Mouse (Mus musculus) ES-Bruce4 (cell line): ENCODE measurements around the gene Nrg4. TPM values are rescaled to one million over a fixed set of nuclear protein-coding genes. Genes with fewer than 3 reads are reported as not detected.
"Not testable (repeated sequence)": the region's sequence is repeated elsewhere in the genome, so short reads cannot be mapped to it uniquely, and the experiment has no call there.

Source experiments
- H3K27ac ChIP-seq: 2 replicates; pipeline ENCODE4 v1.5.1; 2012; ENCODE audit warnings: low read length, inconsistent platforms; ENCODE audit not compliant: insufficient read depth
- H3K27me3 ChIP-seq: 2 replicates; pipeline ENCODE4 v1.6.1; 2012; ENCODE audit warnings: mild to moderate bottlenecking, low read length, inconsistent platforms; ENCODE audit not compliant: control insufficient read depth, poor library complexity, insufficient read depth, severe bottlenecking
- H3K36me3 ChIP-seq: 2 replicates; pipeline ENCODE4 v1.6.1; 2012; ENCODE audit warnings: inconsistent platforms, mild to moderate bottlenecking, low read length, moderate library complexity; ENCODE audit not compliant: control insufficient read depth, poor library complexity, insufficient read depth, severe bottlenecking
- H3K4me1 ChIP-seq: one replicate; pipeline ENCODE4 v1.8.1; 2011; ENCODE audit warnings: low read length; ENCODE audit not compliant: control insufficient read depth, insufficient read depth
- H3K4me3 ChIP-seq: 2 replicates; pipeline ENCODE4 v1.5.1; 2011; ENCODE audit warnings: low read depth, mild to moderate bottlenecking, low read length
- H3K9ac ChIP-seq: 2 replicates; pipeline ENCODE4 v1.6.1; 2012; ENCODE audit warnings: low read depth, mild to moderate bottlenecking, inconsistent platforms; ENCODE audit not compliant: poor library complexity, severe bottlenecking
- H3K9me3 ChIP-seq: replicated peaks from 2 replicates; pipeline ENCODE4 v1.6.1; 2012; ENCODE audit warnings: mild to moderate bottlenecking, low read length, inconsistent platforms; ENCODE audit not compliant: control insufficient read depth, poor library complexity, insufficient read depth, severe bottlenecking
- CTCF ChIP-seq: IDR thresholded peaks from one replicate; pipeline ENCODE4 v1.8.1; 2011; ENCODE audit warnings: low read depth, low read length
- EP300 ChIP-seq: IDR thresholded peaks from 2 replicates; pipeline ENCODE4 v1.6.1; 2011; ENCODE audit warnings: low read depth, low read length; ENCODE audit not compliant: insufficient read depth
- POLR2A ChIP-seq: IDR thresholded peaks from one replicate; pipeline ENCODE4 v1.8.1; 2011; ENCODE audit warnings: low read length; ENCODE audit not compliant: insufficient read depth
- polyA plus RNA-seq: library from polyadenylated mRNA; stranded (reverse); fragments of >200 nt; gene quantifications from 2 replicates; pipeline ENCODE4 v1.2.4, GENCODE M21; 2011; ENCODE audit warnings: low read depth; ENCODE audit not compliant: missing spikeins, insufficient read depth, insufficient read length

Gene Nrg4
- polyA plus RNA-seq, 1 experiment: 2.8 TPM

- H3K9ac ChIP-seq: no peak overlapping the region
- no peaks in the 10 kb centered on the region for H3K4me1 ChIP-seq
- H3K9me3 ChIP-seq: no peaks in the 10 kb centered on the region
- no peak for TF ChIP-seq EP300
- TF ChIP-seq POLR2A: no peak
- no peak for TF ChIP-seq CTCF
- no peak overlapping the region for H3K4me3 ChIP-seq
- no peak overlapping the region for H3K27ac ChIP-seq
- H3K36me3 ChIP-seq: no peaks in the 10 kb centered on the region
- H3K27me3 ChIP-seq: no peaks in the 10 kb centered on the region
Measured at GRCm38 (mm10) chr9:55253849-55254248, 72.8 kb downstream of the Nrg4 start.

GRCm38 (mm10) chr9:55252097-55252496, 74.5 kb downstream of the Nrg4 start:
- H3K9me3 ChIP-seq, H3K4me3 ChIP-seq, H3K4me1 ChIP-seq, H3K27me3 ChIP-seq, H3K27ac ChIP-seq, H3K9ac ChIP-seq, H3K36me3 ChIP-seq: not testable (repeated sequence)
- peak; percentile 34 for TF ChIP-seq CTCF

DNA sequence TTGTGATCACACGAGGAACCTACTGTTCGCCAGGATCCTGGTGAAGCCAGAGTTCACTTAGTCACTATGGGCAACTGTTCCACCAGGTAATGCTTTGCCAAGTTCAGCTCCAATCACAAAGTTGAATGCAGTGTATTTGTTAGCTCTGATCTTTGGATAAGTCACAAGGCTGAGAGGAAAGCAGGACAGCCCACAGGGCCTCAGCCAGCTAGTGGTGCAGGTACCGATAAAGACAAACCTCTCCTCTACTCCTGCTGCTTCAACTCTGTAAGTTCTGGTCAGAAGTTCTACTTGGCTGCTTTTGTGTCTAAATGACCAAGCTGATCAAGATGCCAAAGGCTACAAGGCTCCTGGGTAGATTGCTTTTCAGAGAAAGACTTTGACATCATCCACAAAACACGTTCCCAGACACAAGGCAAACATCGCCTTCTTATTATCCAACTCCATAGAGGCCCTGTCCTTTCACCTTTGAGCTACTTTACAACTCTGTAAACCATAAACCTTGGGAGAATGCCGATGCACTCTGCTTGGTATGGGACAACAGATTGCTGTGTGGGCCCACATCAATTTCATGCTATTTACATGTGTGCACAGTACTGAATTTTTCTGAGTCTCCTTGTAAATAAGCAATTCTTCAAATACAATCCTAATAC, 75.9 kb downstream of the Nrg4 start:
- TF ChIP-seq EP300 (no peak), CTCF (no peak), POLR2A (no peak)
- Histone ChIP-seq H3K9me3 (no peaks in the 10 kb centered on the region), H3K9ac (no peak overlapping the region), H3K36me3 (no peaks in the 10 kb centered on the region), H3K4me1 (peaks cover 2% of the 10 kb centered on the region), H3K27ac (no peak overlapping the region), H3K4me3 (no peak overlapping the region), H3K27me3 (no peaks in the 10 kb centered on the region)

- TF ChIP-seq CTCF (no peak), EP300 (no peak), POLR2A (no peak)
- Histone ChIP-seq H3K9me3 (no peaks in the 10 kb centered on the region), H3K4me1 (peaks cover 2% of the 10 kb centered on the region), H3K27me3 (no peaks in the 10 kb centered on the region), H3K4me3 (no peak overlapping the region), H3K9ac (no peak overlapping the region), H3K27ac (no peak overlapping the region), H3K36me3 (no peaks in the 10 kb centered on the region)
Measured at GRCm38 (mm10) chr9:55248465-55248864, 78.2 kb downstream of the Nrg4 start.

- Histone ChIP-seq H3K9me3 (no peaks in the 10 kb centered on the region), H3K27me3 (no peaks in the 10 kb centered on the region), H3K4me3 (no peak overlapping the region), H3K27ac (no peak overlapping the region), H3K4me1 (peaks cover 2% of the 10 kb centered on the region), H3K36me3 (no peaks in the 10 kb centered on the region), H3K9ac (no peak overlapping the region)
- no peak for TF ChIP-seq CTCF
- no peak for TF ChIP-seq EP300
- TF ChIP-seq POLR2A: no peak
Measured at GRCm38 (mm10) chr9:55246918-55247317, 79.7 kb downstream of the Nrg4 start.

GRCm38 (mm10) chr9:55246440-55246839, 80.2 kb downstream of the Nrg4 start:
- no peak overlapping the region for H3K27ac ChIP-seq
- no peak overlapping the region for H3K9ac ChIP-seq
- no peaks in the 10 kb centered on the region for H3K27me3 ChIP-seq
- TF ChIP-seq EP300 (no peak), POLR2A (no peak), CTCF (no peak)
- H3K36me3 ChIP-seq: no peaks in the 10 kb centered on the region
- no peaks in the 10 kb centered on the region for H3K9me3 ChIP-seq
- H3K4me3 ChIP-seq: no peak overlapping the region
- peaks cover 4% of the 10 kb centered on the region for H3K4me1 ChIP-seq

- H3K9ac ChIP-seq, H3K36me3 ChIP-seq, H3K4me1 ChIP-seq, H3K27me3 ChIP-seq, H3K9me3 ChIP-seq, H3K27ac ChIP-seq, H3K4me3 ChIP-seq: not testable (repeated sequence)
Measured at GRCm38 (mm10) chr9:55245057-55245750, 81.4 kb downstream of the Nrg4 start.
